Mouse (Mus musculus): ENCODE measurements around the gene Fgfrl1.

DNA sequence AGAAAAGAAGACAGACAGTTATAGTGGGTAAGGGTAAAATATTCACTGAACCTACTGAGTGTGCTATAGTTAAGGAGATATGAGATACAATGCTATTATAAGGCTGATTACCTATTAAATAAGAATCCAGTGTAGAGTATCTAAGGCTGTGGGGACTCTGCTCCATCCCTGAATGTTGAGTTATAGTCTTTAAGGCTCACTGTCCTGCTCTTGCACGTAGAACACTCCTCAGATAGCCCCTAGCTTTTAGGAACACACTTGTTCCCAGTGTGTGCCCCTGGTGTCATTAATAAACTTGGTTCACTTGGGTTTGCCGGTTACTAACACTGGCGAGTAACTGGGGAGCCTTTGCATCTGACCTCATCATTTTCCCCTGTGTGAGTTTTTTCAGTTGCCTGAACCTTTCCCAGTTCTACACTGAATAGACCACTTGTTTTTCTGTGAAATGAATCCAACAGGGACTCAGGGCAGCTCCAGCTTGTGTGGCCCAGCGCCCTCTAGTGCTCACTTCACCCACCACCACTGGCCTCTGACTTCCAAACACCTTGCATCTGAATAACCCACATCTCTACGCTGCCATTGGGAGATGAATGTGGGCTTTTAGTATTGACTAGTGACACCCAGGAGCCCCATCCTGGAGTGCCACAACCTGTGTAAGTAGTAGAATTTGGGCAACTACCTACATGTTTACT is 34.5 kb downstream of the Fgfrl1 start:
- TF ChIP-seq CTCF (IDR thresholded peaks at IDR 0.05; ENCODE audit: low read depth) (peak; percentile 89), EP300 (optimal IDR thresholded peaks at IDR 0.05) (no peak)
